Comparison of ENCODE assay signal across 8 mouse cellular contexts in genomic region chr11:90387501-90388440, GRCm38 (mm10). TPM values are rescaled to one million over a fixed set of nuclear protein-coding genes. Genes with fewer than 3 reads are reported as not detected.
DNase-seq lines count a peak whose midpoint lies in the region; ATAC-seq and TF ChIP-seq lines count a peak whose summit lies in the region.

No protein-coding gene starts in this region.

- no peak for TF ChIP-seq CTCF in heart, postnatal 0 days (IDR thresholded peaks at IDR 0.05; ENCODE audit: low read depth)

- H3K36me3 ChIP-seq in heart, embryonic 11.5 days (ENCODE audit: control insufficient read depth, insufficient read depth, low read length): no peaks in the 10 kb centered on the region
- H3K36me3 ChIP-seq in heart, postnatal 0 days (replicated peaks; ENCODE audit: control insufficient read depth, insufficient read depth, low read length): 0 out of 2 replicates have a peak, but pooled peaks cover 8% of the 10 kb centered on the region
- no peaks in the 10 kb centered on the region for H3K36me3 ChIP-seq in midbrain, embryonic 14.5 days (ENCODE audit: control insufficient read depth, insufficient read depth, low read length)

- no peak for TF ChIP-seq EP300 in heart, postnatal 0 days (IDR thresholded peaks at IDR 0.05; ENCODE audit: low read depth)

- H3K27me3 ChIP-seq in heart, embryonic 11.5 days (ENCODE audit: control insufficient read depth, insufficient read depth, low read length): peaks cover 13% of the 10 kb centered on the region
- peaks cover 13% of the 10 kb centered on the region for H3K27me3 ChIP-seq in heart, postnatal 0 days (ENCODE audit: control insufficient read depth, insufficient read depth, low read length)
- H3K27me3 ChIP-seq in midbrain, embryonic 14.5 days (ENCODE audit: control insufficient read depth, insufficient read depth, low read length): peaks cover 18% of the 10 kb centered on the region

- H3K4me1 ChIP-seq in heart, embryonic 11.5 days (ENCODE audit: control insufficient read depth, insufficient read depth, low read length): peaks cover 19% of the 10 kb centered on the region
- H3K4me1 ChIP-seq in heart, postnatal 0 days (ENCODE audit: control insufficient read depth, insufficient read depth): peaks cover 6% of the 10 kb centered on the region
- H3K4me1 ChIP-seq in midbrain, embryonic 14.5 days (ENCODE audit: control insufficient read depth, insufficient read depth, low read length): peaks cover 16% of the 10 kb centered on the region; the same call in 1 of the 2 replicates

- H3K9ac ChIP-seq in heart, embryonic 11.5 days (ENCODE audit: low read depth, low read length): no peak overlapping the region
- no peak overlapping the region for H3K9ac ChIP-seq in heart, postnatal 0 days (replicated peaks; ENCODE audit: low read depth, low read length)
- H3K9ac ChIP-seq in midbrain, embryonic 14.5 days (replicated peaks; ENCODE audit: low read length): no peak overlapping the region

- 39% methylated on average over 32 of the region's 32 CpGs for WGBS in heart, embryonic 11.5 days (ENCODE audit: insufficient replicate concordance)
- WGBS in heart, postnatal 0 days: 65% methylated on average over 32 of the region's 32 CpGs
- 45% methylated on average over 32 of the region's 32 CpGs for WGBS in midbrain, embryonic 14.5 days

- ATAC-seq in heart, embryonic 11.5 days (replicated peaks; ENCODE audit: insufficient number of reproducible peaks, low FRiP score, low TSS enrichment): no peak
- ATAC-seq in heart, postnatal 0 days (ENCODE audit: insufficient read depth, low read depth): no peak
- ATAC-seq in midbrain, embryonic 14.5 days (ENCODE audit: low FRiP score, low TSS enrichment): no peak

- H3K27ac ChIP-seq in heart, embryonic 11.5 days (ENCODE audit: low read depth, low read length): no peak overlapping the region
- H3K27ac ChIP-seq in heart, postnatal 0 days (ENCODE audit: low read depth): no peak overlapping the region
- H3K27ac ChIP-seq in midbrain, embryonic 14.5 days (replicated peaks; ENCODE audit: low read depth, low read length): no peak overlapping the region

- intact Hi-C loops in heart, postnatal 10 days (cut with DNase I): loop anchor here (5.0 kb wide), 1 partner anchor 70 kb away; no protein-coding TSS in a partner anchor
- intact Hi-C loops in gastrocnemius, postnatal 36 days (cut with DNase I): loop anchor here (2.0 to 10.0 kb wide), 2 partner anchors 69 to 203 kb away; partner anchors contain the start of gene Gm45716

- no peak for DNase-seq in heart, postnatal 10 days
- DNase-seq in CD4-positive, CD25-positive, alpha-beta regulatory T cell, adult 2 months (ENCODE audit: low read depth, low spot score): peak; percentile 51
- no peak for DNase-seq in heart, postnatal 0 days (ENCODE audit: low spot score)
- no peak for DNase-seq in midbrain, embryonic 14.5 days
- DNase-seq in urinary bladder, postnatal 14 days (ENCODE audit: low spot score): no peak
- no peak for DNase-seq in gastrocnemius, postnatal 36 days
- DNase-seq in adrenal gland, adult 18-20 months (ENCODE audit: low spot score in 2 of 2): no peak

- no peak overlapping the region for H3K4me3 ChIP-seq in heart, embryonic 11.5 days (ENCODE audit: low read depth, low read length)
- peak overlapping the region; percentile 72; the same call in 1 of the 2 replicates for H3K4me3 ChIP-seq in heart, postnatal 0 days (ENCODE audit: low read depth, low read length)
- peak overlapping the region; percentile 52 for H3K4me3 ChIP-seq in midbrain, embryonic 14.5 days (replicated peaks; ENCODE audit: low read depth, low read length)

- H3K4me2 ChIP-seq in heart, embryonic 11.5 days: peak overlapping the region; percentile 93
- H3K4me2 ChIP-seq in heart, postnatal 0 days (ENCODE audit: low read depth, low read length): peak overlapping the region; percentile 99
- peak overlapping the region; percentile 97 for H3K4me2 ChIP-seq in midbrain, embryonic 14.5 days (ENCODE audit: low read length)

- H3K9me3 ChIP-seq in heart, embryonic 11.5 days (replicated peaks; ENCODE audit: control insufficient read depth, low read length): no peaks in the 10 kb centered on the region
- H3K9me3 ChIP-seq in heart, postnatal 0 days (replicated peaks; ENCODE audit: control insufficient read depth, low read length): no peaks in the 10 kb centered on the region
- no peaks in the 10 kb centered on the region for H3K9me3 ChIP-seq in midbrain, embryonic 14.5 days (ENCODE audit: control insufficient read depth, low read length)

RNA-seq across cellular contexts. Expression of gene Hlf, which starts 2.9 kb away (rescaled TPM):
- polyA plus RNA-seq in heart, embryonic 11.5 days (2014; fragmentation: Nextera tagmentation; extraction: Ambion mirVana): 1.4 and 2.1 TPM in 2 replicates
- 10 to 100 TPM; 15.7 to 22.1 TPM for total RNA-seq in heart, postnatal 10 days (2021)
- 5.4 and 7.6 TPM in 2 replicates for total RNA-seq in heart, postnatal 0 days (2014; rRNA removed; ENCODE audit: low replicate concordance)
- polyA plus RNA-seq in heart, postnatal 0 days (2015; fragmentation: Nextera tagmentation; extraction: Ambion mirVana): 6.8 and 7.0 TPM in 2 replicates
- polyA plus RNA-seq in midbrain, embryonic 14.5 days (2014; fragmentation: Nextera tagmentation; extraction: Ambion mirVana): 2.1 and 3.4 TPM in 2 replicates
- 1 to 10 TPM; 6.7 to 7.4 TPM for total RNA-seq in gastrocnemius, postnatal 36 days (2021)
- 10 to 100 TPM in 1 of 2 experiments, 1 to 10 TPM in 1; 8.9 to 14.8 TPM for total RNA-seq in adrenal gland, adult 18-20 months (2021)
